Mouse (Mus musculus): ENCODE results near the gene Ptbp2. TPM values are rescaled to one million over a fixed set of nuclear protein-coding genes. Genes with fewer than 3 reads are reported as not detected.

Gene Ptbp2
- 47.7 and 50.4 TPM in 2 replicates for polyA plus RNA-seq (2015; fragmentation: Nextera tagmentation; extraction: Ambion mirVana)

GRCm38 (mm10) chr3:119784366-119784765 is at the start of gene Ptbp2:
Ptbp2 (minus strand) TSS chr3:119784466.
- no peaks in the 10 kb centered on the region for H3K27me3 ChIP-seq
- 76% methylated on average over 4 of the region's 4 CpGs for WGBS
- peak within 1 kb of the TSS; percentile 98 for H3K27ac ChIP-seq (replicated peaks)
- no peaks in the 10 kb centered on the region for H3K36me3 ChIP-seq
- H3K4me3 ChIP-seq (replicated peaks) = peak within 1 kb of the TSS; percentile 72
- H3K4me2 ChIP-seq (replicated peaks) = peak within 1 kb of the TSS; percentile 61
- no peak for ATAC-seq (ENCODE audit: insufficient number of reproducible peaks, low FRiP score, low TSS enrichment, low read depth)
- H3K9me3 ChIP-seq (replicated peaks) = no peaks in the 10 kb centered on the region
- H3K4me1 ChIP-seq = peaks cover 12% of the 10 kb centered on the region; the same call in 1 of the 2 replicates
- H3K9ac ChIP-seq = peak within 1 kb of the TSS; percentile 98

GRCm38 (mm10) chr3:119814678-119815077 is 30.4 kb upstream of the Ptbp2 start:
- H3K9ac ChIP-seq = no peak overlapping the region
- H3K4me2 ChIP-seq (replicated peaks) = no peak overlapping the region
- H3K27me3 ChIP-seq = no peaks in the 10 kb centered on the region
- no peaks in the 10 kb centered on the region for H3K9me3 ChIP-seq (replicated peaks)
- H3K36me3 ChIP-seq = no peaks in the 10 kb centered on the region
- H3K4me3 ChIP-seq (replicated peaks) = no peak overlapping the region
- no peak for ATAC-seq (ENCODE audit: insufficient number of reproducible peaks, low FRiP score, low TSS enrichment, low read depth)
- 20% methylated on average over 1 of the region's 1 CpGs for WGBS
- no peaks in the 10 kb centered on the region for H3K4me1 ChIP-seq
- no peak overlapping the region for H3K27ac ChIP-seq (replicated peaks)

GRCm38 (mm10) chr3:119806123-119806522 is 21.9 kb upstream of the Ptbp2 start:
- no peaks in the 10 kb centered on the region for H3K4me1 ChIP-seq
- H3K4me3 ChIP-seq (replicated peaks) = no peak overlapping the region
- H3K36me3 ChIP-seq = no peaks in the 10 kb centered on the region
- H3K4me2 ChIP-seq (replicated peaks) = no peak overlapping the region
- whole genome bisulfite sequencing = 69% methylated on average over 7 of the region's 7 CpGs
- no peak for ATAC-seq (ENCODE audit: insufficient number of reproducible peaks, low FRiP score, low TSS enrichment, low read depth)
- no peak overlapping the region for H3K9ac ChIP-seq
- H3K9me3 ChIP-seq (replicated peaks) = no peaks in the 10 kb centered on the region
- no peaks in the 10 kb centered on the region for H3K27me3 ChIP-seq
- no peak overlapping the region for H3K27ac ChIP-seq (replicated peaks)

GRCm38 (mm10) chr3:119794677-119795365 is 10.6 kb upstream of the Ptbp2 start:
- no peak overlapping the region for H3K27ac ChIP-seq (replicated peaks)
- H3K4me1 ChIP-seq = no peaks in the 10 kb centered on the region
- no peak overlapping the region for H3K4me3 ChIP-seq (replicated peaks)
- no peaks in the 10 kb centered on the region for H3K36me3 ChIP-seq
- H3K4me2 ChIP-seq (replicated peaks) = no peak overlapping the region
- H3K9me3 ChIP-seq (replicated peaks) = no peaks in the 10 kb centered on the region
- ATAC-seq (ENCODE audit: insufficient number of reproducible peaks, low FRiP score, low TSS enrichment, low read depth) = no peak
- 75% methylated on average over 9 of the region's 9 CpGs for WGBS
- H3K9ac ChIP-seq = no peak overlapping the region
- no peaks in the 10 kb centered on the region for H3K27me3 ChIP-seq

- Histone ChIP-seq H3K4me1 (peaks cover 22% of the 10 kb centered on the region), H3K4me3 (replicated peaks) (peak overlapping the region; percentile 72), H3K9me3 (replicated peaks) (no peaks in the 10 kb centered on the region), H3K9ac (peak overlapping the region; percentile 98), H3K27ac (replicated peaks) (peak overlapping the region; percentile 98), H3K36me3 (no peaks in the 10 kb centered on the region), H3K4me2 (replicated peaks) (peak overlapping the region; percentile 61), H3K27me3 (no peaks in the 10 kb centered on the region)
- under 1% methylated on average over 85 of the region's 89 CpGs for WGBS
- peak; percentile 92 for ATAC-seq (ENCODE audit: insufficient number of reproducible peaks, low FRiP score, low TSS enrichment, low read depth)
These were observed 1.1 kb downstream of the Ptbp2 start for GRCm38 (mm10) chr3:119782946-119783701.

- peak overlapping the region; percentile 98 for H3K27ac ChIP-seq (replicated peaks)
- ATAC-seq (ENCODE audit: insufficient number of reproducible peaks, low FRiP score, low TSS enrichment, low read depth) = peak; percentile 70
- under 1% methylated on average over 57 of the region's 63 CpGs for WGBS
- H3K27me3 ChIP-seq = no peaks in the 10 kb centered on the region
- no peaks in the 10 kb centered on the region for H3K9me3 ChIP-seq (replicated peaks)
- H3K4me3 ChIP-seq (replicated peaks) = peak overlapping the region; percentile 72
- peaks cover 22% of the 10 kb centered on the region for H3K4me1 ChIP-seq
- no peaks in the 10 kb centered on the region for H3K36me3 ChIP-seq
- H3K4me2 ChIP-seq (replicated peaks) = peak overlapping the region; percentile 61
- H3K9ac ChIP-seq = peak overlapping the region; percentile 98
These were observed 2.0 kb downstream of the Ptbp2 start for GRCm38 (mm10) chr3:119782022-119782945.

GRCm38 (mm10) chr3:119780876-119781275 is 3.4 kb downstream of the Ptbp2 start:
- no peak for ATAC-seq (ENCODE audit: insufficient number of reproducible peaks, low FRiP score, low TSS enrichment, low read depth)
- Histone ChIP-seq H3K27me3 (no peaks in the 10 kb centered on the region), H3K27ac (replicated peaks) (no peak overlapping the region), H3K4me3 (replicated peaks) (peak overlapping the region; percentile 2; the same call in 1 of the 2 replicates), H3K9ac (no peak overlapping the region), H3K4me2 (replicated peaks) (peak overlapping the region; percentile 34), H3K36me3 (no peaks in the 10 kb centered on the region), H3K9me3 (replicated peaks) (no peaks in the 10 kb centered on the region), H3K4me1 (peaks cover 22% of the 10 kb centered on the region)

- Histone ChIP-seq H3K36me3 (no peaks in the 10 kb centered on the region), H3K9ac (no peak overlapping the region), H3K27ac (replicated peaks) (no peak overlapping the region), H3K4me1 (peaks cover 22% of the 10 kb centered on the region), H3K4me2 (replicated peaks) (no peak overlapping the region), H3K9me3 (replicated peaks) (no peaks in the 10 kb centered on the region), H3K27me3 (no peaks in the 10 kb centered on the region), H3K4me3 (replicated peaks) (no peak overlapping the region)
- ATAC-seq (ENCODE audit: insufficient number of reproducible peaks, low FRiP score, low TSS enrichment, low read depth) = no peak
- 42% methylated on average over 1 of the region's 1 CpGs for WGBS
These were observed 5.0 kb downstream of the Ptbp2 start for GRCm38 (mm10) chr3:119779261-119779660.

- H3K4me1 ChIP-seq = peaks cover 17% of the 10 kb centered on the region
- H3K27me3 ChIP-seq = no peaks in the 10 kb centered on the region
- H3K4me3 ChIP-seq (replicated peaks) = no peak overlapping the region
- H3K9ac ChIP-seq = no peak overlapping the region
- no peaks in the 10 kb centered on the region for H3K9me3 ChIP-seq (replicated peaks)
- WGBS = 70% methylated on average over 2 of the region's 2 CpGs
- no peak overlapping the region for H3K27ac ChIP-seq (replicated peaks)
- ATAC-seq (ENCODE audit: insufficient number of reproducible peaks, low FRiP score, low TSS enrichment, low read depth) = no peak
- H3K4me2 ChIP-seq (replicated peaks) = no peak overlapping the region
- H3K36me3 ChIP-seq = no peaks in the 10 kb centered on the region
These were observed 5.8 kb downstream of the Ptbp2 start for GRCm38 (mm10) chr3:119778431-119778830.

- Histone ChIP-seq H3K36me3 (no peaks in the 10 kb centered on the region), H3K27me3 (no peaks in the 10 kb centered on the region), H3K27ac (replicated peaks) (no peak overlapping the region), H3K4me2 (replicated peaks) (no peak overlapping the region), H3K4me3 (replicated peaks) (no peak overlapping the region), H3K4me1 (peaks cover 19% of the 10 kb centered on the region), H3K9me3 (replicated peaks) (no peaks in the 10 kb centered on the region), H3K9ac (no peak overlapping the region)
- ATAC-seq (ENCODE audit: insufficient number of reproducible peaks, low FRiP score, low TSS enrichment, low read depth) = no peak
- 91% methylated on average over 5 of the region's 5 CpGs for WGBS
These were observed 8.1 kb downstream of the Ptbp2 start for GRCm38 (mm10) chr3:119776129-119776528.

GRCm38 (mm10) chr3:119772789-119773188 is 11.5 kb downstream of the Ptbp2 start:
- no peaks in the 10 kb centered on the region for H3K27me3 ChIP-seq
- H3K27ac ChIP-seq (replicated peaks) = no peak overlapping the region
- no peaks in the 10 kb centered on the region for H3K9me3 ChIP-seq (replicated peaks)
- H3K36me3 ChIP-seq = 0 out of 2 replicates have a peak, but pooled peaks cover 6% of the 10 kb centered on the region
- no peak overlapping the region for H3K4me3 ChIP-seq (replicated peaks)
- ATAC-seq (ENCODE audit: insufficient number of reproducible peaks, low FRiP score, low TSS enrichment, low read depth) = no peak
- H3K9ac ChIP-seq = no peak overlapping the region
- 71% methylated on average over 2 of the region's 2 CpGs for WGBS
- H3K4me1 ChIP-seq = 0 out of 2 replicates have a peak, but pooled peaks cover 3% of the 10 kb centered on the region
- H3K4me2 ChIP-seq (replicated peaks) = no peak overlapping the region

Data from embryonic facial prominence, embryonic 15.5 days (tissue).